Mouse (Mus musculus) myocyte (in vitro differentiated cells): ENCODE data around the gene Adcy6.

ENCODE experiments used
- CEBPB ChIP-seq: IDR thresholded peaks from 2 replicates; pipeline ENCODE4 v1.6.1; 2011; ENCODE audit warnings: mild to moderate bottlenecking, moderate library complexity; ENCODE audit not compliant: poor library complexity, insufficient read depth, severe bottlenecking
- E2F4 ChIP-seq: IDR thresholded peaks from one replicate; pipeline ENCODE4 v1.6.1; 2011; ENCODE audit warnings: mild to moderate bottlenecking, control low read depth, moderate library complexity; ENCODE audit not compliant: insufficient read depth
- MAX ChIP-seq: IDR thresholded peaks from one replicate; pipeline ENCODE4 v1.6.1; 2011; ENCODE audit warnings: low read depth, mild to moderate bottlenecking, control low read depth
- MYOG ChIP-seq, 3 experiments: IDR thresholded peaks; one replicate each; pipeline ENCODE4 v1.6.1; 2011; ENCODE audit warnings: control low read depth in 2 of 3, low read depth in 2 of 3, mild to moderate bottlenecking in 2 of 3; ENCODE audit not compliant: insufficient read length in 2 of 3, control insufficient read depth in 1 of 3, insufficient read depth in 1 of 3
- POLR2A ChIP-seq: IDR thresholded peaks from one replicate; pipeline ENCODE4 v1.6.1; 2011; ENCODE audit warnings: low read depth, mild to moderate bottlenecking, control low read depth, moderate library complexity; ENCODE audit not compliant: insufficient read length
- POLR2AphosphoS2 ChIP-seq: IDR thresholded peaks from one replicate; pipeline ENCODE4 v1.6.1; 2011; ENCODE audit warnings: low read depth, control low read depth; ENCODE audit not compliant: insufficient read length
- REST ChIP-seq: IDR thresholded peaks from one replicate; pipeline ENCODE4 v1.6.1; 2011; ENCODE audit warnings: mild to moderate bottlenecking, control low read depth, moderate library complexity; ENCODE audit not compliant: insufficient read depth, insufficient read length
- TCF12 ChIP-seq: IDR thresholded peaks from one replicate; pipeline ENCODE4 v1.6.1; 2011; ENCODE audit warnings: mild to moderate bottlenecking, control low read depth; ENCODE audit not compliant: poor library complexity, insufficient read depth, severe bottlenecking
- USF1 ChIP-seq: IDR thresholded peaks from one replicate; pipeline ENCODE4 v1.6.1; 2011; ENCODE audit warnings: low read depth, mild to moderate bottlenecking, control low read depth, moderate library complexity

GRCm38 (mm10) chr15:98636517-98636916, 26.6 kb upstream of the Adcy6 start:
- TF ChIP-seq POLR2A = no peak
- TF ChIP-seq USF1 = no peak
- TF ChIP-seq MAX = no peak
- TF ChIP-seq MYOG (IDR thresholded peaks at IDR 0.05; ENCODE audit: control insufficient read depth in 1 of 3, insufficient read depth in 1 of 3, insufficient read length in 2 of 3, low read depth in 2 of 3) = no peak
- no peak for TF ChIP-seq E2F4
- TF ChIP-seq TCF12 = no peak
- TF ChIP-seq POLR2AphosphoS2 = no peak
- no peak for TF ChIP-seq REST
- TF ChIP-seq CEBPB = no peak
